Mouse (Mus musculus) lung, postnatal 36 days (tissue): ENCODE measurements around the gene Cd177.
"Not testable (repeated sequence)": the region's sequence is repeated elsewhere in the genome, so short reads cannot be mapped to it uniquely, and the experiment has no call there.

Experiments
- DNase-seq: peaks from one replicate; pipeline ENCODE4 v3.0.0; 2022; ENCODE audit warnings: mixed read lengths

Cd177 gene

DNA sequence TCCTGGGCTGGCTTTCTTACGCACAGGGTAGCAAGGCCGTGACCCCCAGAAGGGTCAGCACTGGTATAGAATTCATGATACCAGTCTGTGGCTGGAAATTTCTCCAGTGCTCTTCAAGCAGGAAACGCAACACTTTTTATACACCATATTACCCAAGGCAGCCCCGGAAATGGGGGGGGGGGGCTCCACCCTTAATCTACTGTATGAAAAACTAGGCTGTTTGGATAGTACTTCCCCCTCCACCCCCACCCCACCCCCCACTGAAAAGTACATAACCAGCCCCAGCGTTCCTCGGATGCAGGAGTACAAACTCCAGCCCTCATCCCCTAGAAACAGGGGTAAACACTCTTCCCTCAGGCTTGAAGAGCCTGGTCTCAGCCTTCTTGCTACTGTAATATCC lies at the start of gene Cd177:
TSS of gene Cd177 (minus strand) at position 101 of the 400 bp plus-strand sequence.
- DNase-seq, result no peak

DNA sequence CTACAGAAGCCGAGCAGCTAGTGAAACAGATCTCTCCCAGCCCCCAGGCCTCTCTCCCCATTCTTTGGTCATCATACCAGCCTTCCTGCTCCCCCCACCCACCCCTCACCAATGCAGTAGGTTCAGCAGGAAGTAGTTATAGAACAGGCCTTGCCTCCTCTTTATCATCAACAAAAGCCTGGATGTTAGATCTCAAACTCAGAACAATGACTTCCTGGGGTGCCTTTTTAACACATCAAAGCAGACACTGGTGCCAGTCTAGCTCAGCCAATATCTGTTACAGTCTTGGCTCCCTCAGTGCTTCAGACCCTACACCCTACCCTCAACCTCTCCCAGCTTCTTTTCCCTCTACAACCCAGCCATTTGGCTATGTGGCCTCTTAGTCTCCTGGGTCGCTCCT lies 48.9 kb upstream of the Cd177 start:
- DNase-seq, result no peak

DNA sequence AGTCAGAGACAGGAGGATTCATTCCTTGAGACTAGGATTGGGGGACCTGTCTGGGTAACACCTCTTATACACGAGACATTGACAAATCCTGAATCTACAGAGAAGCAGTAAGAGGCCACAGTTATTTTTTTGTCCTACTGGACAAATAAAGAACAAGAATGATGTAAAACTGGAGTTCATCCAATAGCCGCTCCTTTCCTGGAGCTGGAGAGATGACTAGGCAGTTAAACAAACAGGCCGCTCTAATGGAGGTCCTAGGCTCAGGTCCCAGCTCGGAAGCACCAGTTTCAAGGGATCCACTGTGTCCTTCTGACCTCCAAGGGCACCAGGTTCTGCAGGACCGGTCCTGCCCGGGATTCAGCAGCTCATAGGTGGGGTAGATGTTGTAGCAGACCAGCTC lies 44.7 kb upstream of the Cd177 start:
- DNase-seq, result no peak

DNA sequence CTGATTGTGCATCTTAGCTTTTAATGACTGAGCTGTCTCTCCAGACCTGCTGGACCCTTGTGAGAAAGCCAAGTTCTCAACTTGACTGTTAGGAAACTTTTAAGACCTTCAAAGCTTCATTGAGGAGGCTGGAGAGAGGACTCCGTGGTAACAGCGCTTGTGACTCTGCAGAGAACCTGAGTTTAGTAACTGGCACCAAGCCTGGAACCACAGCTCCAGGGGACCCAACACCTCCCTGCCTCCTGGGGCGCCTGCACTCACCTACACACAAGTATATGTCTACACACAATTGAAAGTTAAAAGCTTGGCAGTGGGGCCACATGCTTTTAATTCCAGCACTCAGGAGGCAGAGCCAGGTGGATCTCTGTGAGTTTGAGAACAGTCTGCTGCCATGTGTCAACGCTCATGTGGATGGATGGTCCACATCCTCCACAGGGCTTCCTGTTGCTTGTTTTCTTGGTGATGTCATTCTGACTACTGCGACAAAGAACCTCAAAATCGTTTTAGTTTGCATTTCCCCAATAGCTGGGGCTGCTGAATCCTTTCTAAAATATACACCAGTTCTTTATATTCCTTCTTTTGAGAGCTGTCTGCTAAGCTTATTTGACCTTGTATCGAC lies 42.1 kb upstream of the Cd177 start:
- no peak for DNase-seq

DNA sequence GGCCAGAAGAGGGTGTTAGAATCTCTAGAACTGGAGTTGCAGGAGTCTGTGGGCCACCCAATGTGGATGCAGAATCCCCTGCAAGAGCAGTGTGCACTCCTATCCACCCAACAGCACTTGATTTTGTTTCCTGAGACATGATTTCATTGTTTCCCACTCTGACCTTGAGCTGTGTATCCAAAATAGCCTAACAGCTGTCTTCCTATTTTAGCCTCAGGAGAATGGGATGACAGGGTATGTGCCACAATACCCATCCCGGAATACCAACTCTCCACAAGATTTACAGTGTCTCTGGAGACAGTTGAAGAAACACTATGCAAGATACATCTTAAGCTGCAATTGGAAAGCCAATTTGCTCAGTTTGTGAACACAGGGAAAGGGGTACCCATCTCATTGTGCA lies 37.8 kb upstream of the Cd177 start:
- DNase-seq, result no peak

DNA sequence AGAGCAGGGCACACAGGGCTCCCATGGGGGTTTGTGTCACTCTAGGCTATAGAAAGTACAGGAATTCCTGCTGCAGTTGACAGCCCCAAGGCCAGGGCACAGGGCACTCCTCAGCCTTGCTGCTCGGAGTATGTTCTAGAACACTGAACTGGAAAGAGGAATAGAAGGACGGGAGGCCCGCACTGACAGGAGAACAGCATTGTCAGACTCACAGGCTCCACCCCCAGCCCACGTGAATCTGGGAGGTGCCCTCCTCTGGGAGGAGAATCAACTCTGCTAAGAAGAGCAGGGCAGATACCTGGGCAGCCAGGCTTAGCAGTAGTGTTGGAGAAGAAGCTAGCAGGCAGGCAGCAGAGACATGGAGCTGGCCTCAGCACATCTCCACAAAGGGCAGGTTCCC lies 16.8 kb upstream of the Cd177 start, which contains the start of gene Ceacam10:
TSS of gene Ceacam10 (plus strand) at position 289 of the 400 bp plus-strand sequence.
- not testable (repeated sequence) for DNase-seq

DNA sequence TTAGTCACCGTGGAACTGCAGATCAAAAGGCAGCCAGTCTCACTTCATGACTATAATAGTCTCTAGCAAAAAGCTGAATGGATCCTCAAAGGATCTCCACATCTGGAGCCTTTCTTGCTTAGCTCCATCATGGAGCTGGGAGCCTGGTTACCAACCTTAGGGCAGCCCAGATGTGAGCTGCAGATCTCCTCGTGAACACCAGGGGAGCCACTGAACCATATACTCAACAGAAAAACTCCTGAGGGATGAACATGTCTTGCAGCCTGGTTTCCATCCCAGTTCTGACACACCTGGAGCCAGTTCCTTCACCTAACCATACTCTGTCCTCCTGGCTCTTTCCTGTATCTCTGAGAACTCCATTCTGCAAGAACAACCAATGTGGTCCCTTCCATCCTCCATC lies 16.0 kb upstream of the Cd177 start:
- DNase-seq, result no peak

DNA sequence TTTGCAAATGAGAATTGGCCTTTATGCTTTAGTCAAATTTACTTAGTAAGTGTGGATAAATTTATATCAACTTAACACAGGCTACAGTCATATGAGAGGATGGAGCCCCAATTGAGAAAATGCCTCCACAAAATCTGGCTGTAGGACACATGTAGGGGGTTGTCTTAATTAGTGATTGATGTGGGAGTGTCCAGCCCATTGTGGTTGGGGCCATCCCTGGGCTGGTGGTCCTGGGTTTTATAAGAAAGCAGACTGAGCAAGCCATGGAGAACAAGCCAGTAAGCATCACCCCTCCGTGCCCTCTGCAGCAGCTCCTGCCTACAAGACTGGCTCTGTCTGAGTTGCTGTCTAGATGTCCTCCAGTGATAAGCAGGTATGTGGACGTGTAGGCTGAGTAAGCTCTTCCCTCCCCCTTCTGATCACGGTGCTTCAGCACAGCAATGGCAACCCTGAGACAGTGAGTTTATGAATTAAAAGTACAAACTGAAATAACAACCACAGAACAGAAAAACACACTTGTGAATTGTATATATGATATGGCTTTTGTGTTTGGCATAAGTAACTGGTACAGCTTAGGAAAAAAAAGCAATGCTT lies 13.9 kb upstream of the Cd177 start:
- no peak for DNase-seq

DNA sequence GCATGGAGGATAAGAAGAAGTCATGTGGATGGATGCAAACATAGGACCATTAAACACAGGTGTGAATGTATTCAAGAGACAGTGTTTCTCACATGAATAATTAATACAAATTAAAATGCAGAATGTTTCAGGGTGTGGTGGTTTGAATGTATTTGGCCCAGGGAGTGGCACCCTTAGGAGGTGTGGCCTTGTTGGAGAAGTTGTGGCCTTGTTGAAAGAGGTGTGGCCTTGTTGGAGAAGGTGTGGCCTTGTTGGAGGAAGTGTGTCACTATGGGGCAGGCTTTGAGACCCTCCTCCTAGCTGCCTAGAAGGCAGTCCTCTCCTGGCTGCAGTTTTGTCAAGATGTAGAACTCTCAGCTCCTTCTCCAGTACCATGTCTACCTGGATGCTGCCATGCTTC lies 11.2 kb upstream of the Cd177 start:
- DNase-seq, result no peak

DNA sequence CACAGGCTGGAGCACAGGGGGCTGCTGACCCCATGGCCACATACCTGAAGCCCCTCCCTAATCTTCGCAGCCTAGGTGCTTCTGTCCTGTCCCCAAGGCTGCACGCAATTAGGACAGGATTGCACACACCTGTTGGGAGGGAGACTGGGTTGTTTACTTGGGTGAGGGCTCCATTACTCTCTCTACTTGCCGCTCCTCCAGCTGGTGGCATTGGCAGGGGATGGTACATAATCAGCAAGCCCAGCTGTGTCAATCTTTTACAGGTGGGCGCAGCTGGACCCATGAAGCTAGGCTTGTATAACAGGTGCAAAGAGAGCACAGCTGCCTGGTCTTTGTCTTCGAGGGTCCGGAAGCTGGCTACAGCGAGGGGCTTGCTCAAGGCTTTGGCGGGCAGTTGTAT lies 2.5 kb upstream of the Cd177 start:
- DNase-seq, result no peak

DNA sequence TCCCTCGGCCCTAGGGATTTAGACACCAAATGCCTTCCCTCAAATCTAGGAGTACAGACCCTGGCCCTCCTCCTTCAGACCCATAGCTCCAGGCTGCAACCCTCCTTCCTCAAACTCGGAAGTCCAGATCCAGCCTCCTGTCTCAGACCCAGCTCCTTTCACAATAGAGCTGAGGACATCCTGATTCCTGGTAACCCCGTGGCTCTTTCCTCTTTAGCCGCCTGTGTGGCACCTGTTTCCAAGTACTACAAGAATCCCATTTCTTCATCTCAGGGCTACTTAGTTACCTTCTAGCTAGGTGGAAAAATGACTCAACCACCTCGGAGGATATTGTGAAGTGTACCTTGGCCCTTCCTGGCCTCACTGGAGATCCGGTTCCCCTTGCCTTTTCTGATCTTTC lies 1.1 kb upstream of the Cd177 start:
- DNase-seq, result no peak

DNA sequence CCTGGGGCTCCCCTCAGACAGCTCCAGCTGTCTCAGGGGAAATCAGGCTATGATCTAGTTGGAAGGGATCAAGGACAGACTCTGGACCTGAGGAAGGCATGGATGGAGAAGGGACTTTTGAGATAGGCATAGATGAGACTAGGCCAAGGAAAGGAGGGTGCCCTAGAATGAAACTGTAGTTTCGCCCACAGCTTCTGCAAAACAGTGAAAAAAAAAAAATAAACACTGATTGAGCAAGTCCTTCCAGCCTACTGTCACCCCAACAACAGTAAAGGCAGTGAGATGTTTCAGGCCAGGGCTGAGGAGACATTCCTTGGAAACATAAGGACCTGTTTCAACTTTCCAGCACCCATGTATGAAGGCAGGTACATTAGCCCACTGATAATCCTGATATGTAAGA lies 1.6 kb downstream of the Cd177 start:
- DNase-seq, result no peak

DNA sequence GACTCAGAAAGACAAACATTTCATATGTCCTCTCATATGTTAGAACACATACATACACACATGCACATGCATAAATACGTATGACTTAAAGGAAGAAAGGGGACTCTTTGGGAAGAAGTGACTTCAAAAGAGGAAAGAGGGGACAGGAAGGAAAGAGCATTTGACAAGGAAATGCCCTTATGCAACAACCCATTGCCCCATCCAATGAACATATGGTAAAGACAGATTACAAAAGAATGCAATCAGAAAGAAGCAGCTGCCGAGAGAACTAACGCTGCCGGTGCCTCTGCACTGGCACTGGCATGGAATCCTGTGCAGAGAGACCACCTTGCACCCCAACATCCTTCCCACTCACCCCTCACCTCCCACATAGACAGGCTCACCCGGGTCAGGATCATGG lies 6.6 kb downstream of the Cd177 start:
- DNase-seq, result no peak

DNA sequence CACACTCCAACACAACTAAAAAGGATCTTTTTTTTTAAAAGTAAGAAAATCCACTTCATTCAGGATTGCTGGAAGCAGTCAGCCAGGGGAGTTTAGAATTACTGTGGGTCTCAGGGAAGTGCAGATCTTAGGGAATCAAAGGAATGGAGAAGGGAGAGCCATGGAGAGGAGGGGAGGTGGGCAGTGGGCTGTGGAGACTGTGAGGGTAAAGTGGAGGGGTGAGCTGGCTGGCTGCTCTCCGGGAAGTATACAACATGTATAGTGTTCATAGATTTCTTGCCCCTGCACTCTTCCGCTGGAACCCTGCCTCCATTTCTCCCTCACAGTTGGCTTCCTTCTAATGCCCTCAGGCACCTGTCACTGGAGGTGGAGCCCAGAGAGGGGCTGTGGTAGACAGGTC lies 8.5 kb downstream of the Cd177 start:
- no peak for DNase-seq

DNA sequence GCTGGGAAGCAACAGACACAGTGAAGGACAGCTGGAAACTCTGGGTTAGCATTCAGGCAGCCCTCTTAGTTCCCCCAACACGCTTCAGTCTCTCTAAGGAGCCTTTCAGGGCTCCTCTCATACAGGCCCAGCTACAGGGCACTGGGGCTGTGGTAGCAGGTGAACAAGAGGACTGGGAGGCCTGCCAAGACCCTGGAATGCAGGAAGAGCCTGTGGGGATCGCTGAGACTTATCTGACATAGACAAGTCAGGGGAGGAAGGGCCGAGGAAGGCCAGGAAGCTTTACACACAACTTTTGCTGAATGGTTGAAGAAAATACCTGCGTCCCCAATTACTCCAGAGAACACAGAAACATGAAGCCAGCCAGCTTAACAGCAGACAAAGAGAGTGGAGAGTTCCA lies 9.4 kb downstream of the Cd177 start:
- no peak for DNase-seq

DNA sequence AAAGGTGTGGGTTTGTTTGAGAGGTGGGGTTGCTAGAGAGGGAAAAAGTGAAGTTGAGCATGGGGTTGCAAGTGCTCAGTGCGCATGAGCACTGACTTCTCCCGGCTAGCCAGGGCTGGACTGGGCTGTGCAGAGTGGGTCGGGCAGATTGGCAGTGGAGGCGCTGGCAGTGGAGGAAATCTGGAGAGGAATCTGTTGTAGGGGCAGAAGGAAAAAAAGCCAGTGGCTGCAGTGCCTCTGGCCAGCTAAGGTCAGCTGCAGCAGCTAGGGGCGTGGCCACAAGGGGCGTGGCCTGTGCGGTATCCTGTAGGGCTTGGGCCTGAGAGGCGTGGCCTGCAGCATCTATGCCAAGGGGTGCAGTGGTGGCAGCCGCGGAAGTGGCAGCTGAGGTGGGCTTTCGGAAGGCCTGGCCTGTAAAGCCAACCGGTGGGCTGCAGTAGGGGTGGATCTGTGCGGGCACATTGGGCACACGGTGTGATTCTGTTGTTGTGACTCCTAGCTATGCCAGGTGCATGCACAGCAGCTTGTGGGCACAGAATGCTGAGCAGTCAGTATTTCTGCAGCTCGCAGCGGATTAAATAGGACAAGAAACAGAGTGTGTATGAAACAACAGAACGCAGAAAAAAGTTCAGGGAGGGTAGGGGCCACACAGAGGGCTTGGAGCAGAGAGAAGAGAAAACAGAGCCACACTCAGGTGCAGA lies 24.0 kb downstream of the Cd177 start:
- DNase-seq, result peak; percentile 23

DNA sequence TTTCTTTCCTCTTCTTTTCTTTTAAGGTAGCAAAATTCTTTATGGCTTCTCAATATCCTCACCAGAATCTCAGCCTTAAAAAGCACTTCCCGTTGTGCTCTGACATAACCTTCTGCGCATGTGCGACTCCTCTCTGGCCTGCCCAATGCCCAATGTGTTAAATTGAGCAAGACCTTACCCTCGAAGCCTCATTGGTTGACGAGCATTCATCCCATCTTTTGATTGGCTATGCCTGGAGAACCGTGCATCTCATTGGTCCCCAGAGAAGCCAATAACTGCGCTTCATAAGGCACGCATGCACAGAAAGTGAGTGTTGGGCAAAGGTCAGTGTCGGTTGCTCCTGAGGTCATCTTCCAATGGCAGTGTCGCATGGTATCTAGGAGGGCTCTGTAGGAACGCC lies 33.3 kb downstream of the Cd177 start, which contains the start of gene Gm4763:
TSS of gene Gm4763 (minus strand) at position 101 of the 400 bp plus-strand sequence.
- not testable (repeated sequence) for DNase-seq

DNA sequence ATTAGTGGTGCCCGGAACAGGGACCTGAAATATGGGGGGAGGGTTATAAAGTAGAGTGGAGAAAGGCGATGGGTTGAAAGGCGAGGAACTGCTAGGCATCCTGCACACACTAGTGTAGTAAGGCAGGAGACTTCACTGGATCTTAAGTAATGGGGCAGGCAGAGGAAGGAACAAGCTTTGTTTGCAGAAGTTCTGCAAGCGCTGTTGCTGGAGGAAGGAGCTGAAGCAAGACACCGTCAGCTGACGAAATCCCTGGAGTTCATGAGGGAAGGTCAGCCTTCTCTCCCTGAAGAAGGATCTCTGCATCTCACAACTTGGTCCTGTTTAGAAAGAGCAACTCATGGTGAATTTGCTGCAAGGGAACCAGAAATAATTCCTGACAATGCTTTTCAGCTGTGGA lies 45.1 kb downstream of the Cd177 start:
- DNase-seq, result peak; percentile 21

DNA sequence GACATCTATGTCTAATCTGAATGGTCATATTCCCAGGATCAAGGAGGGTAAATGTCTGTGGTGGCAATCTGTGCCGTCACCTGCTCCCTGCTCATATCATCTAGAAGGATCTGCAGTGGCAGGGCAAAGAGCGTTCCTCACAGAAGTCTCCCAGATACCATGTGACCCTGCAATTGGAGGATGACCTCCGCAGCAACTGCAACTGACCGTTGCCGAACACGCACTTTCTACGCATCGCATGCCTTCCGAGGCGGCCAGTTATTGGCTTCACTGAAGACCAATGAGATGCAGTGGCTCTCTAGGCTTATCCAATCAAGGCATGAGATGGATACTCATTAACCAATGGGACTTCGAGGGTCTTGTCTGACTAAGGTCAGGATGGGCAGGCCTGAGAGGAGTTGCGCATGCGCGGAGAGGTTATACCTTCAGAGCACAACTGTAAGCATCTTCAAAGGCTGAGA lies 51.2 kb downstream of the Cd177 start, which contains the start of gene BC049730:
TSS of gene BC049730 (plus strand) at position 411 of the 461 bp plus-strand sequence.
- DNase-seq, result no peak

DNA sequence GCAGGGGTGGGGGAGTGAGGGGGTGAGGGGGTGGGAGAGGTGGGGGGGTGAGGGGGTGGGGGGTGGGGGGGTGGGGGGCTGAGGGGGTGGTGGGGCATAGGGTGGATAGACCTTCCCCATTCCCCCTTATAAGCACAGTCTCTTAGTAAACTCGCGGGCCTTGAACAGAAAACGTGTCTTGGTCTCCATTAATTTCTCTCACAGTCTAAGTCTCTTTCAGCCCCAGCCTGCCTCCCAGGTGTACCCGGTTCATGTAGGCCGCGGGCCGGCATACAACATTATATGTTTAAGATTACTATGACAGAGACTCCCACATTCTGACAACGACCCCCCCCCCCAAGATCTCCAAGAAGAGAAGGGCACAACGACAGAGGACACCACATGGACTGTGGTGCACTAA lies 57.3 kb downstream of the Cd177 start:
- not testable (repeated sequence) for DNase-seq

DNA sequence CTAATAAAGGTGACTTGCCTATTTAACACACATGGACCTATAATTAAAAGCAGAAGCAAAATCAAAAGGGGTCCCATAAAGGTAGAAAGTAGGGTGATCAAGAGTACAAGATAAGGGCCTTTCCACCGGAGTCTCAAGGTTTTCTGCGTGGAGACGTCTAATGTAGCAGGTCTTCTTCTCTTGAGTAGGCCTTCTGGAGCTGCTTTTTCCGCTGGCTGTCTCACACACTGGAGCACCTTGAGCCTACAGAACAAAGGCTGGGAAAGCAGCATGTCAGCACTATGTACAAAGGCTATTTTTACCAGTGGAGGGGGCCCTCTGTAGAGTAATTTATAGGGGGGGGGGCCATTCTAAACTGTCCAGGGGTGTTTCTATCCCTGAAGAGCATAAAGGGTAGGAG lies 62.2 kb downstream of the Cd177 start:
- not testable (repeated sequence) for DNase-seq
